Mouse (Mus musculus) right cerebral cortex, adult 18-20 months (tissue): ENCODE measurements at regions not wholly inside any gene's neighbourhood (a gene's known extent, or its start where the extent isn't known, plus 50 kb on each side); places are given as distances from the start of the nearest gene placed in this dataset.

Source experiments
- DNase-seq: peaks from one replicate; pipeline ENCODE4 v3.0.0; 2022; ENCODE audit warnings: mixed read lengths

- DNase-seq, result no peak
Observed at GRCm38 (mm10) chr13:31421556-31421955, 134.4 kb upstream of the Foxq1 start.

GRCm38 (mm10) chr13:31423599-31423998, 132.3 kb upstream of the Foxq1 start:
- DNase-seq, result no peak

GRCm38 (mm10) chr13:31425825-31426500, 130.0 kb upstream of the Foxq1 start:
- no peak for DNase-seq

GRCm38 (mm10) chr13:31436434-31436833, 119.5 kb upstream of the Foxq1 start:
- DNase-seq, result no peak

- DNase-seq, result no peak
Observed at GRCm38 (mm10) chr13:31439761-31440627, 115.9 kb upstream of the Foxq1 start.

GRCm38 (mm10) chr13:31458883-31459282, 97.1 kb upstream of the Foxq1 start:
- peak; percentile 11 for DNase-seq

GRCm38 (mm10) chr13:31465141-31465540, 90.8 kb upstream of the Foxq1 start:
- no peak for DNase-seq

GRCm38 (mm10) chr13:31465711-31466110, 90.2 kb upstream of the Foxq1 start:
- DNase-seq, result no peak

GRCm38 (mm10) chr13:31468131-31468530, 87.8 kb upstream of the Foxq1 start:
- no peak for DNase-seq

GRCm38 (mm10) chr13:31468983-31469382, 87.0 kb upstream of the Foxq1 start:
- DNase-seq, result no peak

- no peak for DNase-seq
Observed at GRCm38 (mm10) chr13:31472366-31472765, 83.6 kb upstream of the Foxq1 start.

- no peak for DNase-seq
Observed at GRCm38 (mm10) chr13:31472804-31473203, 83.1 kb upstream of the Foxq1 start.

- no peak for DNase-seq
Observed at GRCm38 (mm10) chr13:31473275-31473674, 82.7 kb upstream of the Foxq1 start.

GRCm38 (mm10) chr13:31475845-31476244, 80.1 kb upstream of the Foxq1 start:
- DNase-seq, result peak; percentile 65

- DNase-seq, result no peak
Observed at GRCm38 (mm10) chr13:31477171-31477867, 78.6 kb upstream of the Foxq1 start.

GRCm38 (mm10) chr13:31481105-31481844, 74.7 kb upstream of the Foxq1 start:
- DNase-seq, result no peak

GRCm38 (mm10) chr13:31486373-31486772, 69.6 kb upstream of the Foxq1 start:
- DNase-seq, result no peak

GRCm38 (mm10) chr13:31488186-31488585, 67.7 kb upstream of the Foxq1 start:
- no peak for DNase-seq

- no peak for DNase-seq
Observed at GRCm38 (mm10) chr13:31503191-31503590, 52.7 kb upstream of the Foxq1 start.

GRCm38 (mm10) chr13:31503832-31504231, 52.1 kb upstream of the Foxq1 start:
- DNase-seq, result no peak

GRCm38 (mm10) chr13:31504316-31504715, 51.6 kb upstream of the Foxq1 start:
- DNase-seq, result no peak

- DNase-seq, result no peak
Observed at GRCm38 (mm10) chr13:31505386-31505785, 50.5 kb upstream of the Foxq1 start.
